Mouse (Mus musculus) urinary bladder, adult 2 months (tissue): ENCODE results near the gene E330017A01Rik. TPM values are rescaled to one million over a fixed set of nuclear protein-coding genes. Genes with fewer than 3 reads are reported as not detected.
"Not testable (repeated sequence)": the region's sequence is repeated elsewhere in the genome, so short reads cannot be mapped to it uniquely, and the experiment has no call there.

ENCODE experiments used
- DNase-seq: peaks from one replicate; pipeline ENCODE4 v3.0.0; 2022; ENCODE audit warnings: low spot score
- polyA plus RNA-seq: library from polyadenylated mRNA; depleted of rRNA; stranded (reverse); fragments of >200 nt; gene quantifications from 2 replicates; pipeline ENCODE4 v1.2.3, GENCODE M21; 2012; rRNA removed

E330017A01Rik gene
- polyA plus RNA-seq: not detected in 2 replicates

GRCm38 (mm10) chr16:58638689-58639175 lies at the start of gene E330017A01Rik:
Gene E330017A01Rik (minus strand): TSS chr16:58638739.
- no peak for DNase-seq

- DNase-seq: no peak
Measured at GRCm38 (mm10) chr16:58685548-58686537, 47.3 kb upstream of the E330017A01Rik start.

GRCm38 (mm10) chr16:58684537-58684936 lies 46.0 kb upstream of the E330017A01Rik start:
- no peak for DNase-seq

- DNase-seq: no peak
Measured at GRCm38 (mm10) chr16:58683911-58684310, 45.4 kb upstream of the E330017A01Rik start.

GRCm38 (mm10) chr16:58682870-58683269 lies 44.3 kb upstream of the E330017A01Rik start:
- DNase-seq: no peak

GRCm38 (mm10) chr16:58682046-58682445 lies 43.5 kb upstream of the E330017A01Rik start:
- no peak for DNase-seq

- no peak for DNase-seq
Measured at GRCm38 (mm10) chr16:58678660-58679059, 40.1 kb upstream of the E330017A01Rik start.

GRCm38 (mm10) chr16:58677491-58677890 lies 39.0 kb upstream of the E330017A01Rik start:
- DNase-seq: no peak

GRCm38 (mm10) chr16:58676633-58677032 lies 38.1 kb upstream of the E330017A01Rik start:
- DNase-seq: no peak

- DNase-seq: no peak
Measured at GRCm38 (mm10) chr16:58676156-58676555, 37.6 kb upstream of the E330017A01Rik start.

- DNase-seq: no peak
Measured at GRCm38 (mm10) chr16:58675256-58675655, 36.7 kb upstream of the E330017A01Rik start.

GRCm38 (mm10) chr16:58673811-58674410 lies 35.4 kb upstream of the E330017A01Rik start:
- DNase-seq: no peak

GRCm38 (mm10) chr16:58672396-58672795 lies 33.9 kb upstream of the E330017A01Rik start:
- DNase-seq: no peak

GRCm38 (mm10) chr16:58671212-58671985 lies 32.9 kb upstream of the E330017A01Rik start:
- no peak for DNase-seq

GRCm38 (mm10) chr16:58670643-58671042 lies 32.1 kb upstream of the E330017A01Rik start:
- no peak for DNase-seq

- peak; percentile 74 for DNase-seq
Measured at GRCm38 (mm10) chr16:58669917-58670630, 31.5 kb upstream of the E330017A01Rik start, which contains the start of gene Cpox. Gene Cpox (plus strand): TSS chr16:58670292.

GRCm38 (mm10) chr16:58669264-58669663 lies 30.7 kb upstream of the E330017A01Rik start:
- no peak for DNase-seq

GRCm38 (mm10) chr16:58668586-58668985 lies 30.0 kb upstream of the E330017A01Rik start:
- DNase-seq: no peak

GRCm38 (mm10) chr16:58666681-58667080 lies 28.1 kb upstream of the E330017A01Rik start:
- not testable (repeated sequence) for DNase-seq

GRCm38 (mm10) chr16:58665137-58665536 lies 26.6 kb upstream of the E330017A01Rik start:
- not testable (repeated sequence) for DNase-seq

- no peak for DNase-seq
Measured at GRCm38 (mm10) chr16:58663816-58664215, 25.3 kb upstream of the E330017A01Rik start.
